7 mouse cellular contexts compared by ENCODE assay signal in genomic region chr7:122955226-122955955, GRCm38 (mm10). TPM values are rescaled to one million over a fixed set of nuclear protein-coding genes. Genes with fewer than 3 reads are reported as not detected.
A peak's percentile ranks its signal among the peaks of the same experiment; 100 is the strongest.
DNase-seq lines count a peak whose midpoint lies in the region; ATAC-seq and TF ChIP-seq lines count a peak whose summit lies in the region.

No protein-coding gene starts in this region.

- H3K27me3 ChIP-seq in kidney, adult 2 months (replicated peaks; ENCODE audit: control insufficient read depth, insufficient read depth, low read length) = no peaks in the 10 kb centered on the region

- peak; percentile 88 for ATAC-seq in CD4-positive, CD25-positive, alpha-beta regulatory T cell, adult 4 months
- no peak for ATAC-seq in cerebellum, adult (ENCODE audit: insufficient number of reproducible peaks, low FRiP score, low TSS enrichment)

- no peaks in the 10 kb centered on the region for H3K4me1 ChIP-seq in kidney, adult 2 months (ENCODE audit: control insufficient read depth, insufficient read depth, low read length)

- TF ChIP-seq POLR2A in kidney, adult 2 months (IDR thresholded peaks at IDR 0.05; ENCODE audit: low read depth, low read length) = no peak

- H3K36me3 ChIP-seq in kidney, adult 2 months (ENCODE audit: control insufficient read depth, insufficient read depth, low read length) = no peaks in the 10 kb centered on the region

- no peak overlapping the region for H3K27ac ChIP-seq in kidney, adult 2 months (ENCODE audit: insufficient read depth, low read depth, low read length)

- WGBS in kidney, adult 2 months = 72% methylated on average over 8 of the region's 8 CpGs

- peak; percentile 72 for DNase-seq in NIH3T3 (ENCODE audit: low read depth)
- DNase-seq in gastrocnemius, postnatal 10 days = peak; percentile 36
- peak; percentile 42 for DNase-seq in kidney, adult 2 months
- DNase-seq in lung, postnatal 4 days = peak; percentile 68 to 78
- no peak for DNase-seq in T-cell, adult 2 months (ENCODE audit: low spot score)

- no peak for TF ChIP-seq CTCF in kidney, adult 2 months (conservative IDR thresholded peaks at IDR 0.05; ENCODE audit: insufficient read depth, insufficient read length, low read depth, low read length)

- no peak overlapping the region for H3K4me3 ChIP-seq in kidney, adult 2 months (ENCODE audit: insufficient read depth, low read depth, low read length)

RNA-seq across cellular contexts. Expression of gene Rbbp6, which starts 10.1 kb away (rescaled TPM):
- polyA plus RNA-seq in CD4-positive, CD25-positive, alpha-beta regulatory T cell, adult 4 months (2017; shearing (Covaris generic)) = 10 to 100 TPM; 46.4 to 51.4 TPM
- total RNA-seq in gastrocnemius, postnatal 10 days (2021) = 10 to 100 TPM; 31.4 to 38.8 TPM
- polyA plus RNA-seq in kidney, adult 2 months (2012; rRNA removed) = 7.2 and 11.1 TPM in 2 replicates
